In genomic region chr1:82282992-82283611, GRCm38 (mm10) we compare ENCODE assay signal across 9 mouse cellular contexts. TPM values are rescaled to one million over a fixed set of nuclear protein-coding genes. Genes with fewer than 3 reads are reported as not detected.
DNase-seq lines count a peak whose midpoint lies in the region; ATAC-seq and TF ChIP-seq lines count a peak whose summit lies in the region.
"Had no signal": no experiment of that assay in that cellular context is flagged by ENCODE, and none has a peak within 500 bp of the region (broad histone marks: within the 10 kb centered on the region; RNA-seq: fewer than 3 reads in every experiment).

No protein-coding gene starts in this region.

- WGBS in heart, embryonic 12.5 days = under 1% methylated on average over 35 of the region's 35 CpGs
- under 1% methylated on average over 35 of the region's 35 CpGs for WGBS in kidney, postnatal 0 days
- under 1% methylated on average over 35 of the region's 35 CpGs for WGBS in liver, embryonic 12.5 days (ENCODE audit: insufficient replicate concordance)

- peak; percentile 98 for ATAC-seq in heart, embryonic 12.5 days (ENCODE audit: insufficient number of reproducible peaks, low FRiP score)
- peak; percentile 97 for ATAC-seq in kidney, postnatal 0 days (replicated peaks; ENCODE audit: low FRiP score, low read depth)
- ATAC-seq in liver, embryonic 12.5 days = peak; percentile 99
- ATAC-seq: Patski had no signal

- H3K27me3 ChIP-seq in erythroblast, embryonic 14.5 days (ENCODE audit: control insufficient read depth) = peaks cover 32% of the 10 kb centered on the region
- peaks cover 4% of the 10 kb centered on the region for H3K27me3 ChIP-seq in heart, embryonic 12.5 days (replicated peaks)
- H3K27me3 ChIP-seq in kidney, postnatal 0 days (ENCODE audit: insufficient read depth, low read length) = no peaks in the 10 kb centered on the region
- peaks cover 28% of the 10 kb centered on the region for H3K27me3 ChIP-seq in liver, embryonic 12.5 days (replicated peaks)
- no peaks in the 10 kb centered on the region; the same call in 1 of the 2 replicates for H3K27me3 ChIP-seq in splenic B cell, adult 2 months (ENCODE audit: control insufficient read depth, insufficient read depth, low read length, poor library complexity, severe bottlenecking)
- H3K27me3 ChIP-seq: Patski had no signal

- H3K36me3 ChIP-seq in erythroblast, embryonic 14.5 days (ENCODE audit: control insufficient read depth) = peaks cover 2% of the 10 kb centered on the region; the same call in 1 of the 2 replicates
- peaks cover 19% of the 10 kb centered on the region for H3K36me3 ChIP-seq in heart, embryonic 12.5 days
- 0 out of 2 replicates have a peak, but pooled peaks cover under 1% of the 10 kb centered on the region for H3K36me3 ChIP-seq in kidney, postnatal 0 days (ENCODE audit: insufficient read depth, low read length)
- peaks cover 7% of the 10 kb centered on the region for H3K36me3 ChIP-seq in liver, embryonic 12.5 days
- H3K36me3 ChIP-seq in splenic B cell, adult 2 months (ENCODE audit: control insufficient read depth, insufficient read depth, low read length, poor library complexity, severe bottlenecking) = no peaks in the 10 kb centered on the region

- peak overlapping the region; percentile 90 for H3K9ac ChIP-seq in heart, embryonic 12.5 days
- peak overlapping the region; percentile 68 for H3K9ac ChIP-seq in kidney, postnatal 0 days (ENCODE audit: low read depth, low read length)
- H3K9ac ChIP-seq in liver, embryonic 12.5 days = peak overlapping the region; percentile 79

- peaks cover 2% of the 10 kb centered on the region; the same call in 1 of the 2 replicates for H3K9me3 ChIP-seq in erythroblast, embryonic 14.5 days (ENCODE audit: control insufficient read depth, low read length)
- no peaks in the 10 kb centered on the region for H3K9me3 ChIP-seq in heart, embryonic 12.5 days (replicated peaks)
- no peaks in the 10 kb centered on the region for H3K9me3 ChIP-seq in kidney, postnatal 0 days (replicated peaks; ENCODE audit: low read length)
- H3K9me3 ChIP-seq in liver, embryonic 12.5 days (replicated peaks) = no peaks in the 10 kb centered on the region

- DNase-seq in B cell, adult 2 months = peak; percentile 79 to 82
- DNase-seq in brain, embryonic 18.5 days (ENCODE audit: low read depth, low spot score) = peak; percentile 92
- DNase-seq in kidney, postnatal 0 days (ENCODE audit: low spot score) = peak; percentile 96
- DNase-seq in naive thymus-derived CD4-positive, alpha-beta T cell, adult 2 months (ENCODE audit: low read depth) = peak; percentile 87
- peak; percentile 85 for DNase-seq in splenic B cell, adult 2 months (ENCODE audit: low read depth, low spot score)

- peak overlapping the region; percentile 99 for H3K27ac ChIP-seq in heart, embryonic 12.5 days (ENCODE audit: poor library complexity, severe bottlenecking)
- H3K27ac ChIP-seq in kidney, postnatal 0 days = peak overlapping the region; percentile 96
- peak overlapping the region; percentile 77 for H3K27ac ChIP-seq in liver, embryonic 12.5 days

- peaks cover 16% of the 10 kb centered on the region for H3K4me1 ChIP-seq in erythroblast, embryonic 14.5 days (ENCODE audit: control insufficient read depth)
- H3K4me1 ChIP-seq in heart, embryonic 12.5 days (replicated peaks) = peaks cover 32% of the 10 kb centered on the region
- H3K4me1 ChIP-seq in kidney, postnatal 0 days (replicated peaks; ENCODE audit: insufficient read depth, low read length) = peaks cover 17% of the 10 kb centered on the region
- H3K4me1 ChIP-seq in liver, embryonic 12.5 days = peaks cover 13% of the 10 kb centered on the region

- H3K4me2 ChIP-seq in heart, embryonic 12.5 days = peak overlapping the region; percentile 88
- peak overlapping the region; percentile 74 for H3K4me2 ChIP-seq in kidney, postnatal 0 days (ENCODE audit: low read length)
- H3K4me2 ChIP-seq in liver, embryonic 12.5 days = peak overlapping the region; percentile 86

- peak overlapping the region; percentile 68 for H3K4me3 ChIP-seq in erythroblast, embryonic 14.5 days (replicated peaks)
- peak overlapping the region; percentile 64 for H3K4me3 ChIP-seq in heart, embryonic 12.5 days
- H3K4me3 ChIP-seq in kidney, postnatal 0 days (replicated peaks; ENCODE audit: low read depth, low read length) = peak overlapping the region; percentile 38
- peak overlapping the region; percentile 63 for H3K4me3 ChIP-seq in liver, embryonic 12.5 days

- TF ChIP-seq CTCF in kidney, postnatal 0 days (IDR thresholded peaks at IDR 0.05; ENCODE audit: low read depth) = no peak

RNA-seq across cellular contexts. Expression of gene Irs1, which starts 8.1 kb away (rescaled TPM):
- 0.01 TPM in 1 of 2 replicates, not detected in the other for polyA plus RNA-seq in erythroblast, embryonic 14.5 days (2012)
- polyA plus RNA-seq in heart, embryonic 12.5 days (2016; fragmentation: Nextera tagmentation; extraction: Ambion mirVana) = 17.5 and 18.7 TPM in 2 replicates
- 3.0 and 3.1 TPM in 2 replicates for polyA plus RNA-seq in kidney, postnatal 0 days (2015; fragmentation: Nextera tagmentation; extraction: Ambion mirVana)
- polyA plus RNA-seq in liver, embryonic 12.5 days (2016; fragmentation: Nextera tagmentation; extraction: Ambion mirVana) = 1.8 and 1.9 TPM in 2 replicates

RNA-seq across cellular contexts. Expression of gene Rhbdd1, which starts 33.1 kb away (rescaled TPM):
- polyA plus RNA-seq in erythroblast, embryonic 14.5 days (2012) = 0.13 and 0.15 TPM in 2 replicates
- polyA plus RNA-seq in heart, embryonic 12.5 days (2016; fragmentation: Nextera tagmentation; extraction: Ambion mirVana) = 11.5 and 11.9 TPM in 2 replicates
- 8.0 and 8.6 TPM in 2 replicates for polyA plus RNA-seq in kidney, postnatal 0 days (2015; fragmentation: Nextera tagmentation; extraction: Ambion mirVana)
- polyA plus RNA-seq in liver, embryonic 12.5 days (2016; fragmentation: Nextera tagmentation; extraction: Ambion mirVana) = 11.8 and 13.3 TPM in 2 replicates

RNA-seq across cellular contexts. Expression of gene Gm9747, which starts 50.2 kb away (rescaled TPM):
- not detected in 2 replicates for polyA plus RNA-seq in erythroblast, embryonic 14.5 days (2012)
- polyA plus RNA-seq in heart, embryonic 12.5 days (2016; fragmentation: Nextera tagmentation; extraction: Ambion mirVana) = 40.0 and 42.3 TPM in 2 replicates
- polyA plus RNA-seq in kidney, postnatal 0 days (2015; fragmentation: Nextera tagmentation; extraction: Ambion mirVana) = 10.8 and 11.1 TPM in 2 replicates
- polyA plus RNA-seq in liver, embryonic 12.5 days (2016; fragmentation: Nextera tagmentation; extraction: Ambion mirVana) = 4.0 and 4.5 TPM in 2 replicates

Comparison
In these comparisons a context has a peak if more than half of its experiments do, and no peak if none do; other contexts are left out.
1. Peak in every context shown above with its lines: DNase-seq, ATAC-seq, H3K4me3 ChIP-seq and H3K27ac ChIP-seq.